Mouse (Mus musculus) regulatory T cell (primary cell): ENCODE measurements around the gene Tnnt1.
"Not testable (repeated sequence)": the region's sequence is repeated elsewhere in the genome, so short reads cannot be mapped to it uniquely, and the experiment has no call there.

Experiments
- in situ Hi-C: fragments of 300-600 bp; cut with MboI, MseI; formaldehyde crosslinking; loops from one replicate; pipeline ENCODE4 v1.15.1; 2025; ENCODE audit warnings: high pct_unique_total_duplicates

The Tnnt1 gene

DNA sequence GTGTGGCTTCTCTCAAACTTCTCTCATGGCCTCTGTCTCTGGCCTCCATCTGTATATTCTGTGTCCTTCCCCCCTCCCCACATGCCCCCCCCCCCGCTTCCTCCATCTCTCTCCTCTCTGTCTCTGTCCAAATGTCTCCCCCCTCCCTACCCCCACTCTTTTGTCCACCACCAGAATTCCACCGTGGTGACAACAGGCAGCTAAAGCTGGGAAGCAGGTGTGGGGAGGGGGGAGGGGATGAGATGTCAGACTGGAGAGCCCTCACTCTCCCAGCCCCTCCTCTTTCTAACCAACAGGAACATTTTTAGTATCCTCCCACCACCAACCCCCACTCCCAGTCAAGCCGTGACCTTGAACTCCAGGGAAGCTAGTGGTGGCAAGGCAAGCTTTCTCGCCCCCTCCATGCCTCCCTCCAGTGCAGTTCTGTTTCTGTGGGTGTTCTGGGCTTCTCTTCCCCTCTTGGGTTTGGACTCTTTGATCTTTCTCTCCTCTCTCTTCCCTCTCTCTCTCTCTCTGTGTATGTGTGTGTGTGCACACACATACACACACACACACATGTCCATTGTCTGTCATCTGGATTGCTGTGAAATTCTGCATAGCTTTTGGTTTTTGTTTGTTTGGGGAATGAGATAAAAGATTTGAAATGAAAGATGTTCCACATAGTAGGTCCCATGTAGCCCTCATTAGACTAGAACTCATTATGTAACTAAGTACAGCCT lies at the start of gene Tnnt1:
TSS of gene Tnnt1 (minus strand) at position 51 of the 719 bp plus-strand sequence.
- in situ Hi-C loops, result loop anchor here (25.0 kb wide), 1 partner anchor 1871 kb away; the partner anchor contains the start of genes Smim17 and Zfp28

DNA sequence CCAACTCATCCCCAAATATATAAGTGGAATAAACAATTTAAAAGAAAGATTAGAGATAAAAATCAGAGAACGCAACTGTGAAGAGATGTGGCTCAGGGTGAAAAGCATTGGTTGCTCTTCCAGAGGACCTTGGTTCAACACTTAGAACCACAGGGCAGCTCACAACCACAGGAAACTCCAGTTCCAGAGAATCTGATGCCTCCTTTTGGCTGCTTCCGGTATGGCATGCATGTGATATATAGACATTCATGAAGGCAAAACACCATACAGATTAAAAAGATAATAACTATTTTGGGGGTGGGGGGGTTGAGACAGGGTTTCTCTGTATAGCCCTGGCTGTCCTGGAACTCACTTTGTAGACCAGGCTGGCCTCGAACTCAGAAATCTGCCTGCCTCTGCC lies 46.5 kb upstream of the Tnnt1 start:
- in situ Hi-C loops, result no loop called here

DNA sequence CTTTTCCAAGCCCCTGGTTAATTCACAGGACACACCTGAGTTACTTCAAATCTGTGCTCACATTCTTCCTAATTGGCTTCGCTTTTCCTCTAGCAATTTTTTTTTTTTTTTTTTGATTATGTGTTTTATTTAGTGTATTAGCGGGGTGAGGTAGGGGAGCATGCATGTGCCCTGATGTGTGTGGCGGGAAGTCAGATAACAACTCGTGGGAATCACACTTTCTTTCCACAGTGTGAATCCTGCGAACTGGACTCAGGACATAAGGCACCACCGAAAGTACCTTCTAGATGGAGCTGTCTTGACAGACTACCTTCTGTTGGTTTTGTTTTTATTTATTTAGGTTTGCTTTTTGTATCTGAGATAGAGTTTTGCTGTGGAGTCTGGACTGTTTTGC lies 41.0 kb upstream of the Tnnt1 start:
- in situ Hi-C loops, result no loop called here

DNA sequence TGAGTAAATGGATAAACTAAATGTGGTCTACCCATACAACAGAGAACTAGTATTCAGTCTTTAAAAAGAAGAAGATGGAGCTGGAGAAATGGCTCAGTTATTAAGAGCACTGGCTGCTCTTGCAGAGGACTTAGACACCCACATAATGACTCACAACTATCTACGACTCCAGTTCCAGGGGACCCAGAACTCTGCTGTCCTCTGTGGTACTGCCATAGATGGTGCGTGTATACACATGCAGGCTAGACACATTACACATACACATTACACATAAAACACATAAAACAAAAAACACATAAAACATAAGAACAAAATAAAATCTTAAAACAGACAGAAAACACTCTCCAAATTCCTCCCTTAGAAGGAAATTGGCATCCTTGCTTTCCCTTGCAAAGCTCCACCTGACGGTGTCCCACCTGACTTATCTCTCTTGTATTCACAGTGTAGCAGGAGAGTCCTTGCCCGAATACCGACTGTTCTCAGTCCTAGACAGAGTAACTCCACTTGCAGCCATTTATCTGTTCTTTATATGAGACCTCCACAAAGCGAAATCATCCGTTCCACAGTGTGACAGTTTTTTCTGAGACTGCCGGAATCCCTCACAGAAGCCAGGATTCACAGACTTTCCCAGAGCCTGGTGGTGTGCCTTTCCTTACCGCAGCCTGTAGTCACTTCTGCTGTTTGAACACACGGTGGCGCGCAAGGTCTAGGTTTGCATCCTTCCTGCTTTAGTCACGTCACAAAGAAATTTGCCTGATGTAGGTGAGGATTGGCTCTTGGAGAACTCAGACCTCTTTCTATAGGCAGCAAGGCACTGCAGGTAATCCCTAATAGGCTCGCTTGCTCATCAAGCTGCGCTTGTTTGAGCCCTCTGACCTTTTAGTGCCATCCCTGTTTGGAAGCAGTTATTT lies 40.3 kb upstream of the Tnnt1 start:
- in situ Hi-C loops, result no loop called here

DNA sequence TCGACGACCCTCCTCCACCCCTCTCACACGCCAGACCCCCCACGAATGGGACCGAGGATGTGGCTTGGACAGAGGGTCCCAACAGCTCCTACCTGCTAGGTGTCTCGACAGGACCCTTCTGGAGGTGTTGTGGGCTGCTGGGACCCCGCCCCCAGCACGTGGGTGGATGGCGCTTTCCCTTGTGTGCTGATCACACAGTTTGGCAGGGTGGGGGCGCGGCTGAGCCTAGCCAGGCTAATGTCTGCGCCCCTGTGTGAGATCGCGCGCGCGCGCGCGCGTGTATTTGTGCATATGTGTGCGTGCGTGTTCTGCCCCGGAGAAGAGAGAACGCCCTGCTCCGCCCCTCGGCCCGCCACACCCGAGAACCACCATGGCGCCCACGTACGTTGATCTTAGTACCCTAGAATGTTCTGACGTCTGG lies 31.0 kb upstream of the Tnnt1 start, which contains the start of gene Syt5:
TSS of gene Syt5 (minus strand) at position 321 of the 421 bp plus-strand sequence.
- in situ Hi-C loops, result no loop called here

DNA sequence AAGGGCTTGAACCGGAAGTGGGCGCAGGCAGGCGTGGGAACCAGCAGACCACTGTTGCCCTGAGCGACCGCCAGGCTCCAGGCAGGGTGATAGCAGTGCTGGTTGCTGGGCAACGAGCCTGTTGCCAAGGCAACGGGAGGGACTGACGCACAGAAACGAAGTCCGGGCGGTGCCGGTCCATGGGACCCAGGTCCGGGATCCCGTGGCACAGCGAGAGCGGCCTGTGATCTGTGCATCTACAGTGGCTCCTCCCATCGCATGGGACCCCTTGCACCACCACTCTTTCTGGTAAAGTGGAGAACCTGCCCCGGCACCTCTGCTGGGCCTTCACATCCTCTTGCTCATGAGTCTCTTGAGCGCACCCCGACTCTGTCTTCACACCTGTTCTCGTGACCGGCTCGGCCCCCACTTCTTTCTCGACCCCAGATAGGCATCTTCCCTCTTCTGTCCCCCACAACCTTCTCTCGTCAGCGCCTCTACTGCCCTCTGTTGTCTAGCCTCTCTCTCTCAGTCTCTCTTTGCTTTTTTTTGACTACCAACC lies 30.5 kb upstream of the Tnnt1 start:
- in situ Hi-C loops, result no loop called here

DNA sequence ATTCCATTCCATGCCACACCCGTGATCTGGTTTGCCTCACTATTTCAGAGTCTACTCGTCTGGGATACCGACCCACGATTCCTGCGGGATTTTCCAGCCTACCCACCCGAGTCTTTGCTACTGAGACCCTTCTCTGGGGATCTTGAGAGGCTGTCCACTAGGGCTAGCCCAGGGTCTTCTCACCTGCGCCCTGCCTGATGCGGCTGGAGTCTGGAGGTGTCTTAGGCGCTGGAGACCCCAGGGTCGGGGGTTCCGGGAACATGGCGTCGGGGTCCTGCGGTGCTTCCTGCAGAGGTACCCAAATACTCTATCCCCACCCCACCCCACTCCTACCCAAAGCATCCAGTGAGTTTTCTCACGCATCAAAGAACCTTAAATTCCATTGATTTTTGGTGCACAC lies 29.9 kb upstream of the Tnnt1 start:
- in situ Hi-C loops, result no loop called here

DNA sequence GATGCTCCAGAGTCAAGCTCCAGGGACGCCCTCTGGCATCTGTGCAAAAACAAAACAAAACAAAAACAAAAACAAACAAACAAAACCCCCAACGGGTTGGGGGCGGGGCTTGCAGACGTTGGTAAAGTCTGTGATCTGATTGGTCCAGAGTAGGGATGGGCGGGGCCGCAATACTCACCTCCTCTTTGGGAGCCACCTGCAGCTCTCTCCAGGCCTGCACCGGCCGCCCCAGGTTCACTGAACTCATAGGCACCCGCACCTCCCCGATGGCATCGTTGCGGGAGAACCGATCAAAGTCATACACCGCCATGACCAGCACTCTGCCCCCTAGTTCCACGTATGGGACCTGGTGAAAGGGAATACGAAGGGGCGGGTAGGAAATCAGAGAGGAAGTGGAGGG lies 25.8 kb upstream of the Tnnt1 start:
- in situ Hi-C loops, result no loop called here

DNA sequence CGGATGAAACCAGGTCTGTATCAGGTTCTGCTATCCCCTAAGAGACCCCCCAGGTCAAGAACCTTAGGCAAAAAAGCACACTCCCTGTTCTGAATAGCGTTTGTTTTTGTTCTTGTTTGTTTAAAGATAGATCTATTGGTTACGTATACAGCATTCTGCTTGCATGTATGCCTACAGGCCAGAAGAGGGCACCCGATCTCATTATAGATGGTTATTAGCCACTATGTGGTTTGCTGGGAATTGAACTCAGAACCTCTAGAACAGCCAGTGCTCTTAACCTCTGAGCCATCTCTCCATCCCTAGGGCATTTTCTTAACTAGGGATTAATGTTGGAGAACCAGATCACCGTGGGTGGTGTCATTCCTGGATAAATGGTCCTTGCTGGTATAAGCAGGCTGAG lies 25.2 kb upstream of the Tnnt1 start:
- in situ Hi-C loops, result no loop called here

DNA sequence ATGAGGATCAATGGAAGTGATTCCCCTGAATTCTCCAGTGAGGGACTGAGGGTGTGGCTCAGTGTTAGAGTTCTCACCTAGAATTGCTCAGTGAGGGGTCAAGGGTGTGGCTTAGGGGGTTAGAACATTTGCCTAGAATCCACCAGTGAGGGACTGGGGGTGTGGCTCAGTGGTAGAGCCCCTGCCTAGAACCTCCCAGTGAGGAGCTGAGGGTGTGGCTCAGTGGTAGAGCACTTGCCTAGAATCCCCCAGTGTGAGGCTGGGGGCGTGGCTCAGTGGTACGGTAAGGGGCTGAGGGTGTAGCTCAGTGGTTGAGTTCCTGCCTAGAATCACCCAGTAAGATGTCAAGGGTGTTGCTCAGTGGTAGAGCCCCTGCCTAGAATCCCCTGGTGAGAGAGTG lies 22.8 kb upstream of the Tnnt1 start:
- in situ Hi-C loops, result no loop called here

DNA sequence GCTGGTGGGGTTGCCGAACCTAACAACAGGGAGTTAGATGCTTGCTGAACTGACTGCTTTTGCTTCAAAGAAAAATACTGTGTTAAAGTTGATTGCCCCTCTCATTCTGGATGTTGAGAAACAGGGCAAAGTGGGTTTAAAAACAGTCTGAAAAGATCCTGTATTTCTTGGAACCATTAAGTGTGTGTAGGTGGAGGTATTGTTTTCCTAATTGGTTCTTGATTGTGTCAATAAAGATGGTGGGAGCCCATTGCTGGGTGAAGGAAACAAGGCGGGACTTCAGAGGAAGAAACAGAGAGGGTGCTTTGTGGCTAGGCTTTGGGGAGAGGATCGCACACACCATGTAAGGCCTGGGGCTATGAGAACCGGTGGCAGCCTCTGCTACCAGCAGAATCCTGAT lies 21.0 kb upstream of the Tnnt1 start:
- in situ Hi-C loops, result no loop called here

DNA sequence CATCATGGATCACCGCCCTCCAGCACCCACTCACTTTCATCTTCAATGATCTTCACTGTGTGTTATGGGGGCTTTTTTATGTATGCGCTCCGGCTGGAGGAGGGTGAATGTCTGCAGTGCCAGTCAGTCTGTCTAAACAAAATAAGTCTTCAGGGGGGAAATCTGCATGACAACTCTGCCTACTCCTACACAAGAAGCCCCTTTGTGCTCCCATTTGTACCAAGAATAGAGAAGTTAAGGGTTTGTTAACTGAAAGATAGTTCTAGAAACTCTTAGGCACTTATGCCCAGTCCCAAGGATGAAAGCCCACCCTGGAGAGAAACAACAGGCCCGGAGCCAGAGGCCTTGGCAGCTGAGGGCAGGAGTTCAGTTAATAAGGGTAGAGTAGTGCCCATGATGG lies 20.2 kb upstream of the Tnnt1 start:
- in situ Hi-C loops, result no loop called here

DNA sequence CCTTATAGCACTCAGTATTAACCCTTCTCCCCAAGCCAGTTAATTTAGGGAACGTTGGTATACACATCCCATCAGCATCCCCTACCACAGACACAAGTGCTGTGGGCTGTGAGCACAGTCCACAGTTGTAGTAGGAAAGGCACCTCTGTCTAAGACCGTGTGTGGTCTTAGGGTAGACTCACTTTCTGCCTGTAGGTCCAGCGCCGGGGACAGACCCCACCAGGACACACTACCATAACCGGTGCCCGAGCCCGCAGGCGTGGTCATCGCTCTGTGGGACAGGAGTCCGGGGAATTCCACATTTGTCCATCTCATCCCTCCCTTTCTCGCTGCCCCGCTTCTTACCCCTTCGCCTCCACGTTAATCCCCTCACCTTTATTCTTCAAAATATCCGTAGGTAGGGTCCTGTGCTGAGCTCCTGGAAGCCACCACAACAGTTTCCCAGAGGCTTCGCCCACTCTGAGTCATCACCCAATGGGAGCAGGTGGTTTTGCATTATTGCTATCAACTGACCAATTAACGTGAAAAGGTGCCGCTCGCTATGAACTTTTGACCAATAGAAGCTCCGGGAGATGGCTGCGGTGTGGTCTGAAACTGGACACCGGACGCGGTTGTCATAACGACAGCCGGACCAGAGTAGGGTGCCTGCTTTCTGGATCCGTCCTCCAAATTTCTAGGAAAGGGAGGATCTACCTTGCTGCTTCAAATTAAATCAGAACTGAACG lies 16.0 kb upstream of the Tnnt1 start, which contains the start of gene Dnaaf3:
TSS of gene Dnaaf3 (minus strand) at position 449 of the 725 bp plus-strand sequence.
- in situ Hi-C loops, result no loop called here

DNA sequence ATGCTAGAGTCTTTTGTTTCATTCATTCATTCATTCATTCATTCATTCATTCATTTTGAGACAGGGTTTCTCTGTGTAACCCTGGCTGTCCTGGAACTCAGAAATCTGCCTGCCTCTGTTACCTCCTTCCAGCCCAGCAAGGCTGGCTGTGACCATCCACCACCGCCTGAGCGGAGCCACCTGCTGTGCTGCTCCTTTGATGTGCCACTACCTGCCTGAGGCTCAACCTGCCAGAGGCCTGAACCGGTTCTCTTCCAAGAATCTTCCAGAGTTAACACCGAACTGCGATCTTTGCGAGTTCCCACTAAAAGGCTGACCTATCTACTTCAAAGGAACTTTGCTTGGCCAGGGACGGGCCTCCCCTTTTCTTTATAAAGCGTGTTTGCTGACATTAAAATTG lies 14.0 kb upstream of the Tnnt1 start:
- in situ Hi-C loops, result not testable (repeated sequence)

DNA sequence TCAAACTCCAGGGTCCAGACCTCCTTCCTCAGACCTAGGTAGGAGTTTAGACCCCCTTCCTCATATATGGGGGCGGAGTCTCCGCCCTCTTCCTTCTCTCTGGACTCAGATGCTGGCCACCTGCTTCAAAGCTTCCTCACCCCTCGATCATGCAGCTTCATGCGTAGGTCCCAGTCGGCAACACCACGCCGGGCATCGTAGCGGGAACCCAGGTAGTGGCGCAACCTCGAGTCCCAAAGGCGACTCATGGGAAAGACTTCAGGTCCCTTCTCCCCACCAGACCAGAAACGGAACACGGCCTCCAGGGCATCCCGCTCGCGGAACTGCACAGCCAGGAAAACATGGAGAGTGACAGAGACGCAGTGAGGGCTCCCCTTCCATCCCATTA lies 11.1 kb upstream of the Tnnt1 start:
- in situ Hi-C loops, result loop anchor here (10.0 kb wide), 1 partner anchor 382 kb away; no protein-coding TSS in a partner anchor

DNA sequence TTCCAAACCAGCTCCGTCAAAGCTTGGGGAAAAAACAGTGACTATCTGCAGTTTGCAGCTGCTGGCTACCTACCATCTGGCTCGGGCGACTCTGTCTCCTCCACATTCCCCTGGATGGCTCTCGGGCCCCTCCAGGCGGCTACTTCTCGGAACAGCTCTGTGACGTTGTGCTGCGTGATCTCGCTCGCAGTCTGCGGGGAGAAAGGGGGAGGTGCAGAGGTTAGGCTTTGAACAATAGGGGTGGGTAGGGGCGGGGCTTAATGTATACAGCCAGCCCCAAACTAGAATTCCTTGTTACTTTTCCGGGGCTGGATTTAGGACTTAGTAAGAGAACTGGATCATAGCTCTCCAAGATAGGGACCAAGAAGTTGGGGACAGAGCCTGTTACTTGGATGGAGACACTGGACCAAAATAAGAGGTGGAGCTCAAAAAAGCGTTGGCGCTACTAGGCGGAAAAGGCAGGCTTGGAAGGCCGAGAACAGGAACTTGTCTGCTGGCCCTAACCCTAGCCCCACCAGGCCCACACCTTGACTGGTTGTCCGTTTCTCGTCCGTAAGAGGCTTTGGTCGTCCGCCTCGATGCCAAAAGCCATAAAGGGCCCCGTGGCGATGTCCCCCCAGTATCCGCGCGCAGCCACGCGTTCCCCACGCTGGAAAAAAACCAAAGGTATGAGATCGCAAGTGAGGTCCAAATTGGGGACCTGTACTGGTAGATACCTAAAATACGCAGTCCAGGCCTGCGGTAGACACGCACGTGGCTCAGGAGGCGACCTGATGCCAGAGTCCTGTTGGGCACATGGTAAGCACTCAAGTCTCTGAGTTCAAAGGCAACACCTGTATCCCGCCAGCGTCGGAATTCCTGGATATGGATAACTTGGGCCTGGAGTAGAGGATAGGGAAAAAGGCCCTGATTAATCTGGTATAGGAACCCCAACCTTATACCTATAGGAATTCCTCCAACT lies 10.4 kb upstream of the Tnnt1 start:
- in situ Hi-C loops, result loop anchor here (10.0 kb wide), 1 partner anchor 382 kb away; no protein-coding TSS in a partner anchor

DNA sequence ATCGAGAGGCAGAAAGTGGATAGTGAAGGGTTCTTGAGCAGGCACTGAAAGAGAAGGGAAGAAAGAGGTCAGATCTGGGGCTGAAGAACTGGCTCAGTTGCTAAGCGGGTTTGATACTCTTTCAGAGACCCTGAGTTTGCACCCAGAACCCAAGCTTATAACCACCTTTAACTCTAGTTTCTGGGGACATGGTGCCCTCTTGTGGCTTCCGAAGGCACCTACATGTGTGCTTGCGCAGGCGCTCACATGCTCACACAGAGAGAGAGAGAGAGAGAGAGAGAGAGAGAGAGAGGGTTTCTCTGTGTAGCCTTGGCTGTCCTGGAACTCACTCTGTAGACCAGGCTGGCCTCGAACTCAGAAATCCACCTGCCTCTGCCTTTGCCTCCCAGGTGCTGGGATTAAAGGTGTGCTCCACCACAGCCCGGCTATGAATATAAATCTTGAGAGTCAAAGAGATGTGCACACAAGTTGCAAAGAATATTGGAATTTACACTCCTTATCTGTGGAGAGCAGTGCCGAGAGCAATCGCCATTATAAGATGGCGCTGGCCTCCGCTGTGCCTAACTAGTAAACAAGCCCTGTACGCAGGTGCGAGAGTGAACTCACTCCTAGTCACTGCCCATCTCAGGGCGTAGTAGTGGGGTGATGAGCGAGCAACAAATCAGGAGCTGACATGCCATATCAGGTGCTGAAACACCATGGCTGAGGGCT lies 8.2 kb upstream of the Tnnt1 start, which contains the start of gene Tnni3:
TSS of gene Tnni3 (minus strand) at position 18 of the 711 bp plus-strand sequence.
- in situ Hi-C loops, result loop anchor here (5.0 to 25.0 kb wide), 3 partner anchors 92 to 1863 kb away; partner anchors contain the start of genes Smim17 and Zfp28

DNA sequence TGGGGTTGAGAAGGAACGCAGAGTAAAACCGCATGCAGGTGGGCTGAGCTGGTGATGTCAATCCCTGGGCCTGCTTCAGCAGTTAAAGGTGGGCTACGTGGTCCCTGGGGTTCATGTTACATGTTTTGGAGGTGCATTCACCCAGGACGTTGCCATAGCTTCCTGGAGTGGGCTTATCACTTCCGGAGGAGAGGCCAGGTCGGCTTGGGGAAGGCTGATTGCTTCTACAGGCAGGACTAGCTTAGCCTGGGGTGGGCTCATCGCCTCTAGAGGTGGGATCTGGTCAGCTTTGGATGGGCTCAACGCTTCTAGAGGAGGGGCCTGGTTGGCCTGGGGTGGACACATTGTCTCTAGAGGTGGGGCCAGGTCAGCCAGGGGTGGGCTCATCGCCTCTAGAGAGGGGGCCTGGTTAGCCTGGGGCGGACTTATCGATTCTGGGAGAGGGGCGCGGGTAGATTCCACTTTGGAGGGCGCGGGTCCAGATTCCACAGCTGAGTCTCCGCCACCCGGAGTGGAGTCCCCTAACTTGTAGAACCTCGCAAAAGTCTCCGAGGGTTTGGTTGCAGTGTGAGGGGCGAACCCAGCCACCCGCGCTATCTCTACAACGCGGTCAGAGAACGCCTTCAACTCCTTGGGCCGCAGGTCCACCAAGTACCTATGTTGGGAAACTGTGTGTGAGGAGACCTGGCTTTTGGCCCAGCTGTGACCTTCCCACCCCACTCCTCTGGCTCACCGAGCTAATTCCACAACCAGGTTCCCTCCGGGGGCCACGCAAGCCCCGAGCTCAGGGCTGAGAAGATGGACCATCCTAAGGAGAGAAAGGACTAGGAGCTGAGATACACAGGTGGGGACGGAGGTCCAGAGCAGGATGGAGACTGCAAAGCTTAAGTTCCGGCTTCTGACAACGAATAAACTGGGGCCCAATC lies 7.3 kb upstream of the Tnnt1 start:
- in situ Hi-C loops, result loop anchor here (5.0 to 25.0 kb wide), 3 partner anchors 91 to 1864 kb away; partner anchors contain the start of genes Smim17 and Zfp28
